ENCODE assay signal across 28 mouse cellular contexts in genomic region chr12:67598927-67599326, GRCm38 (mm10).
"Had no signal": no experiment of that assay in that cellular context is flagged by ENCODE, and none has a peak within 500 bp of the region (broad histone marks: within the 10 kb centered on the region; RNA-seq: fewer than 3 reads in every experiment).

No protein-coding gene starts in this region.

- H3K36me3 ChIP-seq: heart, embryonic 10.5 days; heart, embryonic 12.5 days; hindbrain, embryonic 10.5 days; hindbrain, embryonic 12.5 days; intestine, embryonic 15.5 days; limb, embryonic 10.5 days; limb, embryonic 12.5 days; liver, embryonic 13.5 days; liver, embryonic 15.5 days had no signal

- H3K4me3 ChIP-seq: gastrocnemius, adult 2 months; heart, embryonic 10.5 days; heart, embryonic 12.5 days; hindbrain, embryonic 10.5 days; hindbrain, embryonic 12.5 days; intestine, embryonic 15.5 days; layer of hippocampus, adult 2 months; left cerebral cortex, adult 2 months; limb, embryonic 10.5 days; limb, embryonic 12.5 days; liver, embryonic 13.5 days; liver, embryonic 15.5 days had no signal

- H3K9me3 ChIP-seq: heart, embryonic 10.5 days; heart, embryonic 12.5 days; hindbrain, embryonic 10.5 days; hindbrain, embryonic 12.5 days; intestine, embryonic 15.5 days; limb, embryonic 10.5 days; limb, embryonic 12.5 days; liver, embryonic 13.5 days; liver, embryonic 15.5 days had no signal

- DNase-seq: gastrocnemius, adult 2 months; gastrocnemius, postnatal 10 days; gastrocnemius, postnatal 25 days; heart, adult 18-20 months; heart, postnatal 10 days; heart, postnatal 4 days; kidney, adult 18-20 months; kidney, adult 8-10 months; kidney, postnatal 10 days; kidney, postnatal 25 days; kidney, postnatal 4 days; liver; liver, embryonic 13.5 days had no signal

- H3K27me3 ChIP-seq: heart, embryonic 12.5 days; hindbrain, embryonic 12.5 days; intestine, embryonic 15.5 days; limb, embryonic 12.5 days; liver, embryonic 13.5 days; liver, embryonic 15.5 days had no signal

- H3K4me2 ChIP-seq: heart, embryonic 12.5 days; hindbrain, embryonic 12.5 days; hindbrain, embryonic 14.5 days; intestine, embryonic 15.5 days; limb, embryonic 12.5 days; liver, embryonic 11.5 days; liver, embryonic 13.5 days; liver, embryonic 15.5 days had no signal

- H3K4me1 ChIP-seq: heart, embryonic 10.5 days; heart, embryonic 12.5 days; hindbrain, embryonic 10.5 days; hindbrain, embryonic 12.5 days; intestine, embryonic 15.5 days; limb, embryonic 10.5 days; limb, embryonic 12.5 days; liver, embryonic 13.5 days; liver, embryonic 15.5 days had no signal

- ATAC-seq: hindbrain, embryonic 16.5 days; inflammation-experienced regulatory T-cells, adult 6 months; intestine, embryonic 15.5 days; intestine, postnatal 0 days had no signal

- H3K27ac ChIP-seq: gastrocnemius, adult 2 months; heart, embryonic 10.5 days; hindbrain, embryonic 10.5 days; hindbrain, embryonic 12.5 days; hindbrain, embryonic 14.5 days; intestine, embryonic 15.5 days; layer of hippocampus, adult 2 months; left cerebral cortex, adult 2 months; limb, embryonic 10.5 days; limb, embryonic 12.5 days; liver, embryonic 13.5 days; liver, embryonic 15.5 days had no signal

- H3K9ac ChIP-seq: heart, embryonic 12.5 days; hindbrain, embryonic 12.5 days; hindbrain, embryonic 14.5 days; intestine, embryonic 15.5 days; limb, embryonic 12.5 days; liver, embryonic 13.5 days; liver, embryonic 15.5 days had no signal
